Mouse (Mus musculus) MN1 (cell line): ENCODE measurements at regions not wholly inside any gene's neighbourhood (a gene's known extent, or its start where the extent isn't known, plus 50 kb on each side); places are given as distances from the start of the nearest gene placed in this dataset.

Source experiments
- DNase-seq: peaks from one replicate; pipeline ENCODE4 v3.0.0-alpha.2; 2016; ENCODE audit warnings: low spot score

- DNase-seq = no peak
Observed at GRCm38 (mm10) chr5:83890619-83891185, 526.5 kb downstream of the Epha5 start.

DNA sequence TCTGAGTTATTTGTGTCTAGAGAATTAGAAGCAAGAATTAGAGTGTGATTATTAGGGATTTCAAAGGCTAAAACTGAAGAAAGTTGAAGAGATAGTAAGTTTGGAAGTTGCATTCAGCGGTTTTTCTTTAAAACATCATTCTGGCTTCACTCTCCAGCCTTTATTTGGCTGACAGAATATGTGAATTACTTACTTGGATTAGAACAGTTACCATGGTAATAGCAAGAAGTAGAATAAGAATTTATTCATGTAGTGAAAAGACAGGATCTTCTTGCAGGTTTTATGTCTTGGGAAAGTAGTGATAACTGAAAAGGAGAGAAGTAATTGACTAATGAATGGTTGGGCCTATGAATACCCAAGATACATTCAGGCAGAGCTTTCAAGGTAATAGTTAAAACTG lies 517.1 kb upstream of the Tecrl start:
- no peak for DNase-seq

DNA sequence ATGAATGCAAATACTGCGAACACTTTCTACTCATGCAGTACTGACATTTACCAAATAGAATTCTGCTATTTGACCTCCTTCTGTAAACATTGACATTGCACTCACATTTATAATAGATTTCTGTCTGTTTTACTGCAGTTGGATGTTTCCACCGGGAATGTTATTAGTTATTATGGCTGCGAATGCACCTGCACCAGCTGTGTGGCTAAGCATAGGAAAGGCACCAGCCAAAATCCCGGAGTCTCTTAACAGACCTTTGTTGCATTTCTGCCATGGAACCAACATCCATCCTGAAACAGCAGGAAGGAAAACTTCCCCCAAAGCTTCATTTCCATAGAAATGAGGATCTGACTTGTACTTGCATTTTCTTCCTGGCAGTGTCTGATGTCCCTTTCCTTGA lies 513.4 kb upstream of the Tecrl start:
- no peak for DNase-seq

DNA sequence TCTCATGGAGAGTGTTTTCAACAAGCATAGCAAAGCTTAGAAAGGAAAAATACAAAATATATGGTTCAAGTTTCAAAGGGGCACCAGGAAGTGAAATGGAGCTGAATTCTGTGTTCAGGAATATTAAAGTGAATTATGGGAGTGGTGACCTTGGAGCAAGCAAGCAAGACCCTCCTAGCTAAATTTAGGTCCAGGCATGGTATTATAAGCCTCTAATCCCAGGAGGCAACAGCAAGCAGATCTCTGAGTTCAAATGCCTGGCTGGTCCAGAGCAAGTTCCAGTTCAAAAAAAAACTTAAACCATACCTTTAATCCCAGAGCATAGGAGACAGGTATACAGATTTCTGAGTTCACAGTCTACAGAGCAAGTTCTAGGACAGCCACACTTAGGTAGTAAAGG lies 506.7 kb upstream of the Tecrl start:
- DNase-seq = no peak

DNA sequence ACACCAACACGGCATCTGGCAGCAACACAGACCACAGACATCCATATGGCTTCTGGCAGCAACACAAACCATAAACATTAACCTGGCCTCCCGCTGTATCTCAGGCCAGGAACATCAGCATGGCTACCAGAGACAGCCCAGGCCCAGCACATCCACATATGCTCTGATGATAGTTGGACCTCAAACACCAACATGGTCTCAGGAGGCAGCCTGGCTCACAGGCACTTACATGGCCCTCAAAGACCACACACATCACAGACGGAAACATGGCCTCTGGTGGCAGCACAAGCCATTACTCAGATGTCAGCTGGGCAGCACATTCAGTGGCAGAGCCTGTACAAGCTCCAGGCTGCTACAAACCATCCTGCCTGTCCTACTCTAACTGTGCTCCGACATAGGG lies 497.0 kb upstream of the Tecrl start:
- no peak for DNase-seq

DNA sequence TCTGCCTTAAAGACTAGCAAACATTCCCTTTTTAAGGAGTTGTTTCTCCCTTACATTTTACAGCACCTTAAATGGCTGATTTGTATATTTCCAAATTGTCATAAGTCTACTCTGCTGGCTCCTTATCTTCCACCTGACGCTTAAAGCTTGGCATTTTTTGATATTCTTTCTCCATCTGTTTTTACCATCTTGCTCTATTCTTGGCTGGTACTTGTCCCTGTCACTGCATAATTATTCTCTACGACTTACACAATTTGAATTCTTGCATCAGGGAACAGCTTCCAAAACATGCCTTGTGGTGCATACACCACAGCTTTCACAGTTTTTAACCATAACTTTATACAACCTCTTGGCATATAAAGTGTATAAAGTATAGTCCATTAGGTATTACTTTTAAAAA lies 471.6 kb upstream of the Tecrl start:
- no peak for DNase-seq

GRCm38 (mm10) chr5:83824838-83825466 lies 470.0 kb upstream of the Tecrl start:
- DNase-seq = no peak

GRCm38 (mm10) chr5:83811309-83811708 lies 456.3 kb upstream of the Tecrl start:
- no peak for DNase-seq

DNA sequence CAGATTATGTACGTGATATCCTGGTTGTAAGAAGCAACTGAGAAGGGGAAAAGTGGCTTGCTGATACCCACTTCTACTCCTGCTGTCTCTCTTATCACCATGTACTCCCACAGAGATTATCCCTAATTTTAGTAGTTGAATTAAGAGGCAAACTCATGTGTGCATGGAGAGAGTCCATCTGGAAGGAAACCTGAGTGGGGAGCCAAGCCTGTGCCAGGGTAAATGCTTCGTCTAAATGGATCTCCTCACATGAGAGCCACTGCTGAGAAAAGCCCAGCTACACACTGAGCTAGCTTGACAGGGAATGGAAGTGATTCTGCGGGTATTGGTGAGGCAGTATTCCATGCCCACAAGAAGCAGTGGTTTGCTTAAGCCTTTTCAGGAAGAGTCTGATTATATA lies 445.0 kb upstream of the Tecrl start:
- DNase-seq = no peak

DNA sequence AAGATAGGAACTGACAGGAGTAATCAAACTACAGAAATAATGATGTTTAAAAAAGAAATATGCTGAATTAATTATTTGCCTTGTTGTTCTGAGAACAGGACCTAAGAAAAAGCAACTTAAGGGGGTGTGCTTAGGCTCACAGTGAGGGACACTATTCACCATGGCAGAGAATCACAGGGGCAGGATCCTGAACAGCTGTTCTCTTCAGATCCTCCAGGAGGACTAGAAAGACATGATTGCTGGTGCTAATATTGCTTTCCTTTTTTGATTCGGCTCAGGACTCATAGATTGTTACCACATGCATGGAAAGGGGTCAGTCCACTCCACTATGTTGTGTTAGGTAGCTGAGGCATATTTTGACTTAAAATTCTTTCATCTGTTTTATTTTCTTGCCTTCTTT lies 425.4 kb upstream of the Tecrl start:
- DNase-seq = no peak

GRCm38 (mm10) chr5:83778310-83778972 lies 423.4 kb upstream of the Tecrl start:
- DNase-seq = peak; percentile 38

DNA sequence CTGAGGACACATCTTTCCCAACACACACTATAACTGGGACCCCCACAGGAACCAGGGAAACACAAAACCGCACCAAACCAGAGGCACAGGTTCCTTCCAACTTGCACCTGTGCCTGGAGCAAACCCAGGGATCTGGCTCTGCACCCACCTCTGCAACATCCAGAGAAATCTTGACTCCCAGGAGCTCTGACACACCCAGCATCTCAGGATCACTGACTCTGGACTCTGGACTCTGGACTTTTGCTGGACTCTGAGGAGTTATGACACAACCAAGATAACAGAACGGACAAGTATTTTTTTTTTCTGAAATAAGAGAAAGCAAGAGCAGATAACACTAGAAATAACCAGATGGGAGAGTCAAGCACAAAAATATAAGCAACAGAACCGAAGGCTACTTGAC lies 386.9 kb upstream of the Tecrl start:
- no peak for DNase-seq

- no peak for DNase-seq
Observed at GRCm38 (mm10) chr5:83695383-83695782, 340.4 kb upstream of the Tecrl start.

GRCm38 (mm10) chr5:83692286-83692685 lies 337.3 kb upstream of the Tecrl start:
- DNase-seq = no peak

DNA sequence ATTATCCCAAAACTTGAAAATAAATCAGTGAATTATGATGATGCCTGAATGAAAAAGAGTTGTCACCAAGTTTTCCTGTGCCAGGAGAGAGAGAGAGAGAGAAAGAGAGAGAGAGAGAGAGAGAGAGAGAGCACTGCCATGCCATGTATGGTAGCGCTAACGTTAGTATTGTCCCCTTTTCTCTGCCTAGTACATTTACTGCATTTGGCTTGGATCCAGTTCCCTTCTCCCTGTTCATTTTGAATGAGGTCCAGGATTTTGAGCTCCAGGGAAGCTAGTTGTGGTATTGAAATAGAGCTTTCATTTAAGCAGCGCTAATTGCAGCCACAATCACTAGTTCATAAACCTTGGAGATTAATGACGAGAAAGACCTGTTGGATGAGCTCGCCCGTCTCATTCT lies 323.4 kb upstream of the Tecrl start:
- peak; percentile 13 for DNase-seq

DNA sequence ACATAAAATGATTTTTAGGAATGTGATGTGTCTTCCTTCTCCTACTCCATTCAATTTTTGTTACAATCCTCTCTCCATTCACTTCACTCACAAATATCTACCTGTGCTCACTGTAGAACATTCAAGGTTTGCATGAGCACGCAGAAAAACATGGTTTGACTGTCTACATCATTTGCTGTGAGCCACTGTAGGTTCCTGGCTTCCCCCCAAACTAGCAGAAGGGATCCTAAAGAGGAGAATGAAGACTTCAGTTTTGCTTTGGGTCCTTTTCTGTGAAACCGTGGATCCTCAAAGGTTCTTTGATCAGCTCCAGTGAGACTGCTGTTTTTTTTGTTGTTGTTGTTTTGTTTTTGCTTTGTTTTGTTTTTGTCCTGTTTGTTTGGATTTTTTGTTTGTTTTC lies 304.1 kb upstream of the Tecrl start:
- no peak for DNase-seq

GRCm38 (mm10) chr5:83651329-83651728 lies 296.3 kb upstream of the Tecrl start:
- no peak for DNase-seq

GRCm38 (mm10) chr5:83622612-83623374 lies 267.8 kb upstream of the Tecrl start:
- DNase-seq = no peak

- DNase-seq = no peak
Observed at GRCm38 (mm10) chr5:83610777-83611176, 255.8 kb upstream of the Tecrl start.

DNA sequence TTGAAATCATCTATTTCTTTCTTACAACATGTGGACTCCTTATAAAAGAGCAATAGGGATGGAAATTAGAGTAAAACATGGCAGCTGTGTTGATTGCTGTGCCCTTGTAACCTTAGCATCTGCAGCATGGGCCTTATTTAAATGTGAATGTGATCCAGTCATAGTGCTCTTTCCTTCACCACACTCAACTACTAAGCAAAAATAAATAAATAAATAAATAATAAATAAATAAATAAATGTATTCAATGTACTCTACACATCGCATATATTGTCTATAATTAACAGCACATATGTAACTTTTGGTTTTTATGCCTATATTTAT lies 238.3 kb upstream of the Tecrl start:
- no peak for DNase-seq

DNA sequence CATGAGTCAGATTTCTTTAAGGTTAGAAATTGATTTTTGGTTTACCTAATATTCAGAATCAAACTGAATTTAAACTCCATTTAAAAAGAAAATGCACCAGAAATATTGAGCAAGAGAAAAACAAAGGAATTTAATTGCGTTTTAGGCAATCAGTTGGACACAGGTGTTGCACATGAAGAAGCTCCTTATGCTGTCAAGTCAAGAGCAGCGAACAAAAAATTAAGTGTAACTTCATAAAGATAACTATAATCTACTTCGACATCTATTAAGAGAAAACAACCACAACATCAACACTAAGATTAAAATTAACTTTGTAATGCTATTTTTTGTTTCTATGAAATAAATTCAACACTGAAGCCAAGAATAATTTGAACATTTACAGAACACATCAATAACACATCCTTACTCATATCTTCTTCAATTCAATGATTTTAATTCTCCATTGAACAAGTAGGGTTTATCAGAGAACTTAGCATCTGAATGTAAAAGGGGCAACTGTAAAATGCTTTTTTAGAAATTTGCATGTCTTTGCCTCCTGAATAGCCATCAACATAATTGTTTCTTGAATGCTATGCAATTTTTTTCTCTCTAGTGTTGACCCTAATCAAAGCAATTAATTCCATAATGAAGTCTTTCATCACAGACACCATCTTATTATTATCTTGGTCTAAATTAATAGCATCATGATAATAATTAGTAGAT lies 237.7 kb upstream of the Tecrl start:
- DNase-seq = no peak
